Mouse (Mus musculus) spleen, adult 2 months (tissue): ENCODE results near the gene Cacna1s.

Experiments
- CTCF ChIP-seq: fragments of 200-500 bp; IDR thresholded peaks from 2 replicates; pipeline ENCODE4 v1.5.1; 2011; ENCODE audit warnings: mild to moderate bottlenecking, inconsistent platforms; ENCODE audit not compliant: insufficient read depth, insufficient read length, insufficient replicate concordance; ENCODE audit errors: extremely low read depth
- POLR2A ChIP-seq: fragments of 200-500 bp; IDR thresholded peaks from 2 replicates; pipeline ENCODE4 v1.6.1; 2011; ENCODE audit warnings: low read depth, low read length, inconsistent platforms

GRCm38 (mm10) chr1:136126895-136127294 is 74.3 kb downstream of the Cacna1s start:
- TF ChIP-seq CTCF (no peak), POLR2A (no peak)
